Mouse (Mus musculus): ENCODE measurements at regions not wholly inside any gene's neighbourhood (a gene's known extent, or its start where the extent isn't known, plus 50 kb on each side); places are given as distances from the start of the nearest gene placed in this dataset.

DNA sequence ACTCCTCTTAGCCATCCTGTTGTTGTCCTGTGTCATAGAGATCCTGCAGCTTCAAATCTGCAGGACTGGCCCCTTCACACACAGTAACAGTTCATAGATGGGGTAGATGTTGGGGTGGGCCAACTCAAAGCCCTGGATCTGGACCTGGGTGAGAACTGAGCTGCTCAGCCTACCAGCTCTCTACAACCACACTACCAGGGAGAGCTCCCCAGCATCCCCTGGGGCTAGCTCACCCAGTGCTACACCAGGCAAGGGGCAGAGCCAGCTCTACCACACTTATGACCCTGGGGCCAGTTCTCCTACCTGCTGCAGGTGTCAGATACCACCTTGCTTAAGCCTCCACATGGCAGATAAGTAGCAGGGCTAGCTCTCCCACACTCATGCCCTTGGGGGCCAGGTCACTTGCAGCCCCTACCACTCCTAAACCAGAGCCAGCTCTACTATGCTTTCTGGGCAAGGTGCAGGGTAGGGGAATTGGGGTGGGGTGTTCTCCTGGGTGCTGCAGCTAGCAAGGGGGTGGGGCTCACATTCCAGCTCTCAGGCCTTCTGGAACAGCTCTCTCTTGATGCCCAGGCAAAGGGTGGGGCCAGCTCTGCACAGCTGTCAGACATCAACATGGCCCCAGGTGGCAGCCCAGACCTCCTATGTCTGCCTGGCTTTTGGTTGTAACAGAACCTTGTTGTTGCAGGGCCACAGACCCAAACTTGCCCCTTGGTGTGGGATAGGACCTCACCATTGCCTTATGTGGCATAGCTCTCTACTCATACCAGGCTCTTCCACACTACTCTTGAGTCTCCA, 62.4 kb upstream of the Tab2 start:
- DNase-seq (ENCODE audit: low spot score): no peak

DNA sequence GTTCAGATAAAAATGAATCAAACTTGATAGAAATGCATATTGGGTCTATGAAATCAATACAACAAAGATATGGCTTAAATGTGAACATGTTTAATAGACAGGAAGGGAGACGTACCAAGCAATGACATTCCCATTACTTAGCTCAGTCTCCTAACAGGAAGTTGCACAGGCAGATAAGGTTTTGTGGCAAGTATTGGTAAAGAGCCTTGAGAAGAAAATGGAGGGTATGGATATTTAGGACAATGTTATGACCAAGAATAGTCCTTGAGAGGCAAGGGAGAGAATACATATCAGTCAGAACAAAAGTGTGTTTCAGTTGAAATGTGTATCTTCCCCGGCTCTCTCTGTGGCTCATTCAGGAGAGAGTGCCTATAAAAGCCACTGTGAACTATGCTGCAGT, 60.7 kb upstream of the Tab2 start:
- DNase-seq (ENCODE audit: low spot score): no peak

DNA sequence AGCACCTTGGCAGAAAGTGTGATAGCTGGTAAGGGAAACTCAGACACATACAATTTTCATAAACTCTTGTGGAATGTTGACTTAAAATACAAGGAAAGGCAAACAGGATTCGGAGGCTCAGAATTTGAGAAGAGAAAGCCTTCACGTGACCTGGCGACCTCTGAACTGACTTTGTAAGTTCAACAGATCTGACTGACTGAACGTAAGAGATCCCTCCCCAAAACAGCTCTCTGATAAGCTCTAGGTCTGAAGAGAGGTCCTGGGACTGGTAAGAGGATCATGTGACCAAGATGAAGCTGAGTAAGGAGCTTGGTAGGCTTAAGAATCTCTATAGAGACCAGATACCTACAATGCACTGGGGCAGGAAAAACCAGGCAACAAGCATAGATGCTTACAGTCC, 55.7 kb upstream of the Tab2 start:
- no peak for DNase-seq (ENCODE audit: low spot score)

DNA sequence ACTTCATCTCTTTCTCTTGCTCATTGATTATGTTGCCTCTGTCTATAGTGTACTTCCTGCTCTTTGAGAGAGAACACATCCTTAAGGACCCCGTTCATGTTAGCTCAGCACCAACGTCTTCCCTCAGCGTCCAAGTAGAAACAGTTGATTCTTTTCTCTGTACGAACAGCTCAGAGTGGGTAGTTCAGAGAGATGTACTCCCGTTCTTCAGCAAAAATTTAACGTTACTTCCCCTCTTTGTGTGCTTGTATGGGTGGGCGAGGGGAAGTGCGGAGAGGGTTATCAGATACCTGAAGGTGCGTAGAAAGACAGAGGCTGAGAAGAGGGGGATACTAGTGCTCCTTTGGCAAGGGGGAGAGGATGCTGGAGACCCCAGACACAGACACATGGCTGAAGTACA, 55.1 kb upstream of the Tab2 start:
- no peak for DNase-seq (ENCODE audit: low spot score)

DNA sequence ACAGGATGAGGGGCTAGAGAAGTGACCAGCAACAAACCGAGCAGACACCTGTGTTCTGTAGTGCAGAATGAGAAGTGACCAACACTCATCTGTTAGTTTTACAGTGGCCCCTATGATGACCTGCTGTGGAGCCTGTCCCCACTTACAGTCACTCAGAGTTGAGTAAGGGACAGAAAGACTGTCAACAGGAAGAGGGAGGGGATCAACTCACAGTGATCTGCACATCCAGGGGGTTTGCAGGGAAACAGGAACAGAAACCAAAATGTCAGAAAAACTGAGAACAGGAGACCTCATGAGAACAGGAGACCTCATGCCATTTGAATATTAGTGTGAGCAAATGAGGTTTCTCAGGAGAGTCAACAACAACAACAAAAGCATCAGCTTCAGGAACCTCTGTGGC, 53.8 kb upstream of the Tab2 start:
- DNase-seq (ENCODE audit: low spot score): no peak

DNA sequence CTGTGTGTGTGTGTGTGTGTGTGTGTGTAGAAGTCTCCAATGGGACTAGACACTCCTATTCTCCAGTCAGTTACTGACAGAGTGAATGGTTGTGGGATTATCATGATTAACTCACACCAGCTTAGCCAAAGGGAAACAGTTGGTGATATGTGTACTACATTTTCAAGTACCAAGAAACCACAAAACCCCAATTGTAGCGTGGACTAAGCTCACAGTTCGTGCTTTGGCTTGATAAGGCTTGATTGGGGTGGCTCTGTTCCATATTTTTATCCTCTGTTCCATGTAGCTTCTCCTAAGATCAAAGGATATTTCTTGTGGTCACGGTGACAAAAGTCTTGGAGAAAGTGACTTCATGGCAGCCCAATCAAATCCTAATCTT, 51.9 kb upstream of the Tab2 start:
- DNase-seq (ENCODE audit: low spot score): no peak

DNA sequence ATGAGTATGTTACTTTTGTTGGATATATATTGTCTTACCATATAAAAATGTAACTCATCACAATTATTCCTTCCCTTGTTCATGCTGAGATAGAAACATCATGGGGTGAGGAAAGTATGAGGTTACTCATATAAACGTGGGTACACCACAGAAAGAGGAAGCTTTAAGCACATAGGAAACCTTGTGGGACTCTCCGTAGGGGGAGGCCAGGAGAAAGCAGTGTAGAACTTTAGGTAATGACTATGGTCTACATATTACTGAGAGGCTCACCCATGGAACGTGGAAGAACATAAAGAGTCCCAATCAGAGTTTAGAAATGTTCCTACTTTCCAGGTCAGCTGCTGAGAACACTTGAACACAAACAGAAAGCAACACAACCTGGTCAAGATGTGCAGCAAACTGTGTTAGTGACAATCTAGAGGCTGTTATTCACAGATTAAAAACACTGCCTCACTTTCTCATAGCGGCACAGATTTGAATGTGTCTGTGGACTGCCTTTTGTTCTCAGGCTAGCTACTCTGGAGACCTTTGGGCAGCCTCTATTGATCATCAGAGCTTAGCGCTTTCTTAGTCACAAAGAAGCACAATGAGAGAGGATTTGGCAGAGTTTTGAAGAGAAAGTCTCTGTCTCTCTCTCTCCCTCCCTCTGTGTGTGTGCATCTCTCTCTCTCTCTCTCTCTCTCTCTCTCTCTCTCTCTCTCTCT, 51.4 kb upstream of the Tab2 start:
- no peak for DNase-seq (ENCODE audit: low spot score)
